Mouse (Mus musculus): ENCODE results near the gene Skap2. TPM values are rescaled to one million over a fixed set of nuclear protein-coding genes. Genes with fewer than 3 reads are reported as not detected.

The Skap2 gene
- polyA plus RNA-seq, 1 experiment from 2014 or later, result 36.9 TPM

DNA sequence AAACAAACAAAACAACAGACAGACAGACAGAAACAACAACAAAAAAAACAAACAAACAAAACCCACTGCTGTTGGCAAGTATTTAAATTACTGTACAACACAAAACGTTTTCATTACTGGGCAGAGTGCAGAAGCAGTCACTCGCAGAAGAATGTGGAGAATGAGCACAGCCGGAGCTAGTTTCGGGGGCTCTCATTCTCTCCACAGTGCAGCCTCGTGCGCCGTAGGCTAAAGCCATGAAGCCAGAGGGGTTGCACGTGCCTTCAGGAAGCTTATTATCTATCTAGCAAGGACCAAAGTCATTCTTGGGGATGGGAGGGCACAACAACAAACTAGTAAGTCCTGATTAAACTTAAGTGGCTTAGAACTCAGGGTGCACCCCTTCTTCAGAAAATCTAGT lies 152.0 kb downstream of the Skap2 start:
- no peak for DNase-seq (ENCODE audit: low spot score)
- no peak overlapping the region for H3K4me2 ChIP-seq (ENCODE audit: low read length)
- H3K4me1 ChIP-seq (replicated peaks; ENCODE audit: control insufficient read depth, insufficient read depth, low read length), result no peaks in the 10 kb centered on the region
- H3K27ac ChIP-seq (ENCODE audit: low read depth), result no peak overlapping the region
- no peaks in the 10 kb centered on the region for H3K27me3 ChIP-seq (replicated peaks; ENCODE audit: control insufficient read depth, insufficient read depth, low read length)
- no peak overlapping the region for H3K4me3 ChIP-seq (ENCODE audit: low read depth, low read length)
- no peaks in the 10 kb centered on the region for H3K9me3 ChIP-seq (ENCODE audit: control insufficient read depth, low read length)
- no peaks in the 10 kb centered on the region for H3K36me3 ChIP-seq (ENCODE audit: control insufficient read depth, insufficient read depth, low read length)
- no peak overlapping the region for H3K9ac ChIP-seq (ENCODE audit: low read length)
- WGBS, result 34% methylated on average over 8 of the region's 8 CpGs
- no peak for ATAC-seq (replicated peaks; ENCODE audit: low FRiP score, low TSS enrichment, low read depth)

DNA sequence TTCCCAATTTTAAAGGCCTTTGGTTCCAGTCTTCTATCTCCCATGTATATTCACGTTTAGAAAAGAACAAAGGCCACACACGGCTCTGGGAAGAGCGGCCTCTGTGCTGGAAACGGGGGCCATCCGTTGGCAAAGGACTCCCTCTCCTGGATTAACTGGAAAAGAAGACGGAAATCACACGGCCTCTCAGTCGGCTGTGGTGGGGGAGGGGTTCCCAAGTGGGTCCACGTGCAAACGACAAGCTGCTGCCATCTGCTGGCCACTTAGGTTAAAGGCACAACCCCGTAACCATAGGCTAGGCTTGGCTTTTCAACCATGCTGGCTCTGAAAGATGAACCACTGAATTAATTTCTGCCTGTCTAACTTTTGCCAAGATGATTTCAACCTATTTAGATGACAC lies 154.5 kb downstream of the Skap2 start:
- peak; percentile 84 for ATAC-seq (replicated peaks; ENCODE audit: low FRiP score, low TSS enrichment, low read depth)
- Histone ChIP-seq H3K9me3 (ENCODE audit: control insufficient read depth, low read length) (no peaks in the 10 kb centered on the region), H3K36me3 (ENCODE audit: control insufficient read depth, insufficient read depth, low read length) (no peaks in the 10 kb centered on the region), H3K27me3 (replicated peaks; ENCODE audit: control insufficient read depth, insufficient read depth, low read length) (no peaks in the 10 kb centered on the region), H3K4me1 (replicated peaks; ENCODE audit: control insufficient read depth, insufficient read depth, low read length) (no peaks in the 10 kb centered on the region), H3K4me3 (ENCODE audit: low read depth, low read length) (no peak overlapping the region), H3K27ac (ENCODE audit: low read depth) (no peak overlapping the region), H3K4me2 (ENCODE audit: low read length) (peak overlapping the region; percentile 15; the same call in 1 of the 2 replicates), H3K9ac (ENCODE audit: low read length) (no peak overlapping the region)
- DNase-seq (ENCODE audit: low spot score), result peak; percentile 94
- WGBS, result under 1% methylated on average over 11 of the region's 11 CpGs

DNA sequence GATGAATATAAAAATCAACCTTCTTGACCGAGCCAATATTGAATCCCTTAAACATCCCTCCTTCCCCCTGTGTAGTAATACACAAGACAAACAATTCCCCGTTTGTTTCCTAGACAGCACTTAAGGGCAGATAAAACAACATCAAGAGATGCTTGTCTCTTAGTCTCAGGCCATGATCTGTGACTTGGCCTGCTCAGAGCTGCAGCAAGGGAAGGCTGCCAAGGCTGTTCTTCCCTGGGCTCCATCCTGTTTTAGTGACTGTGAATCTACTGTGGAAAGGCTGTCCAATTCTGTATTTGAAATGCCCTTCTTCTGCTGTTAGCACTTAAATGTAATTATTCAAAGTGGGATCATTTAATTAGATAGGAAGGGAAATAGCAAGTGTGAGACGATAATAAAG lies 159.1 kb downstream of the Skap2 start:
- no peak overlapping the region for H3K9ac ChIP-seq (ENCODE audit: low read length)
- no peaks in the 10 kb centered on the region for H3K36me3 ChIP-seq (ENCODE audit: control insufficient read depth, insufficient read depth, low read length)
- peaks cover 18% of the 10 kb centered on the region for H3K27me3 ChIP-seq (replicated peaks; ENCODE audit: control insufficient read depth, insufficient read depth, low read length)
- 0 out of 2 replicates have a peak, but pooled peaks cover 2% of the 10 kb centered on the region for H3K4me1 ChIP-seq (replicated peaks; ENCODE audit: control insufficient read depth, insufficient read depth, low read length)
- ATAC-seq (replicated peaks; ENCODE audit: low FRiP score, low TSS enrichment, low read depth) (no peak), DNase-seq (ENCODE audit: low spot score) (no peak)
- H3K4me3 ChIP-seq (ENCODE audit: low read depth, low read length), result no peak overlapping the region
- H3K9me3 ChIP-seq (ENCODE audit: control insufficient read depth, low read length), result no peaks in the 10 kb centered on the region
- WGBS, result 74% methylated on average over 3 of the region's 3 CpGs
- no peak overlapping the region for H3K27ac ChIP-seq (ENCODE audit: low read depth)
- H3K4me2 ChIP-seq (ENCODE audit: low read length), result no peak overlapping the region

DNA sequence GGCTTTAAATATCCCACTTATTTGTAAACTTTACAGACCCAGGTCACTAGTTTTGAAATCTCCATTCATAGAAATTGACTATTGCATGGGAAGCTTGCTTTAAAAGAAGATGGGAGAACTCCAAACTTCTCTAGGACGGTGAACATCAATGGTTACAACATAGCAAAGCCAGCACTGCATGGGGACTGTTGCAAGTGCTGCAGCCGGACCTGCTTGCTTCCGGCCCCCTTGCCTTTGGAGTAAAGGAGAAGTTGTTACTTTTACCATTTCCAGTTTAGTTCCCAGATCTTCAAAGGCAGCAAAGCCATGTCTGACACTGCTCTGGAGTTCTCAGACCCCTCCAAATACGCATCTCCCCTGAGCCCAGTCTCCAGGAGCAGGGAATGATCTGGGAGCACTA lies 159.7 kb downstream of the Skap2 start:
- Histone ChIP-seq H3K27me3 (replicated peaks; ENCODE audit: control insufficient read depth, insufficient read depth, low read length) (peaks cover 18% of the 10 kb centered on the region), H3K36me3 (ENCODE audit: control insufficient read depth, insufficient read depth, low read length) (no peaks in the 10 kb centered on the region), H3K9ac (ENCODE audit: low read length) (no peak overlapping the region), H3K4me1 (replicated peaks; ENCODE audit: control insufficient read depth, insufficient read depth, low read length) (0 out of 2 replicates have a peak, but pooled peaks cover 2% of the 10 kb centered on the region), H3K4me3 (ENCODE audit: low read depth, low read length) (no peak overlapping the region), H3K9me3 (ENCODE audit: control insufficient read depth, low read length) (no peaks in the 10 kb centered on the region), H3K4me2 (ENCODE audit: low read length) (no peak overlapping the region), H3K27ac (ENCODE audit: low read depth) (no peak overlapping the region)
- DNase-seq (ENCODE audit: low spot score) (no peak), ATAC-seq (replicated peaks; ENCODE audit: low FRiP score, low TSS enrichment, low read depth) (no peak)
- WGBS, result 62% methylated on average over 4 of the region's 4 CpGs

DNA sequence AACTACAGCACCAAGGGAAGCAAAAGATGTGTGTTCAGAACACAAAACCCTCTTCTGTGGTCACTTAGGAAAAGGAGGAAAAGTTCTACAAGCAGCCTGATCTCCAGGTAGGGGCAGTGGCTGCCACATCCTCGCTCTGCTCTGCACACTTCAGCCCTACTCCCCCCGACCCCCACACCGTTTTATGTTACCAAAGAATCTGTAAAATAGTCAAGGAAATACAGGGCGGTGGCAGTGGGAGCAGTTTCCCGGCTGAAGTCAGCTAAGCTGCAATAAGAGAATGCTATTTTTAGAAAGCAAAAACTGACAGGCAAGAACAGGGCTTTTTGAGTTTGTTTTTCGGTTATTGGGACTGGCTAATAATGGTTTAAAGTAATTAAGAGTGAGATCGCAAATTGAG lies 160.8 kb downstream of the Skap2 start:
- DNase-seq (ENCODE audit: low spot score) (no peak), ATAC-seq (replicated peaks; ENCODE audit: low FRiP score, low TSS enrichment, low read depth) (no peak)
- Histone ChIP-seq H3K27ac (ENCODE audit: low read depth) (no peak overlapping the region), H3K4me3 (ENCODE audit: low read depth, low read length) (no peak overlapping the region), H3K4me1 (replicated peaks; ENCODE audit: control insufficient read depth, insufficient read depth, low read length) (peaks cover 2% of the 10 kb centered on the region; the same call in 1 of the 2 replicates), H3K27me3 (replicated peaks; ENCODE audit: control insufficient read depth, insufficient read depth, low read length) (peaks cover 18% of the 10 kb centered on the region), H3K9ac (ENCODE audit: low read length) (no peak overlapping the region), H3K9me3 (ENCODE audit: control insufficient read depth, low read length) (no peaks in the 10 kb centered on the region), H3K4me2 (ENCODE audit: low read length) (no peak overlapping the region), H3K36me3 (ENCODE audit: control insufficient read depth, insufficient read depth, low read length) (no peaks in the 10 kb centered on the region)
- WGBS, result 38% methylated on average over 7 of the region's 7 CpGs

DNA sequence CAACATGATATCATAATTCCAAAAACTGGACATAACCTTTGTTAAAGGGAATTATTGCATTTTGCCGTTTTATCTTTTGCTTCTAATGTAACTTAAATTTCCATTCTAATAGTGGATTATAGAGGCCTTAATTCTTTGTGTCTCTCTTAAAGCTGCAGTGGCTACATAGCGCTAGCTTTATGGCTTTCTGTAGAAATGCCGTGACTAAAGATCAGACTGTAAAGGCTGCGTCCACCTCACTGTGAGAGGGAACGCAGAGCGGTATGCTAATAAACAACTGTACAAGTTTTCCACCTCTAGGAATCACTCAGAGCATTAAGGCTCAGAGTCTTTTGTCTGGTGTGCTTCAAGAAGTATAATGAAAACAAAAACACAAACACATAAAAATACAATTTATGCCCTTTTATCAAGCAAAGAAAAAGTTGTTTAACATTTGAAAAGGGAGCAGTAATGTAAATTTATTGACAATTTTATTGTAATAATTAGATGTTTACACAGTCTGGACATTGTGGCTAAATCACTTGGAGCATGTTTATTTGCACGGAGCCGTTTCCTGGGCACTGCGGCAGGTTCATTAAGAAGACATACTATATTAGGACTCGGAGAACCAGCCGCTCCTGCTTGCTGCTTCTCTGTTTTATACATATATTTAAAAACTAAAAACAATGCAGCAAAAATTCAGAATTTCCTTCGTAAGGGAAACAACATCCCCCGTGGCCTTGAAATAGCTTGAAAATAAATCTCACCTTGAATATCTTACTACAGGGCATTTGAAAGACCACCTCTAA lies 162.1 kb downstream of the Skap2 start:
- ATAC-seq (replicated peaks; ENCODE audit: low FRiP score, low TSS enrichment, low read depth), result no peak
- no peaks in the 10 kb centered on the region for H3K36me3 ChIP-seq (ENCODE audit: control insufficient read depth, insufficient read depth, low read length)
- H3K9ac ChIP-seq (ENCODE audit: low read length), result no peak overlapping the region
- no peak for DNase-seq (ENCODE audit: low spot score)
- H3K9me3 ChIP-seq (ENCODE audit: control insufficient read depth, low read length), result no peaks in the 10 kb centered on the region
- no peak overlapping the region for H3K4me2 ChIP-seq (ENCODE audit: low read length)
- 54% methylated on average over 13 of the region's 13 CpGs for WGBS
- no peak overlapping the region for H3K4me3 ChIP-seq (ENCODE audit: low read depth, low read length)
- H3K27me3 ChIP-seq (replicated peaks; ENCODE audit: control insufficient read depth, insufficient read depth, low read length), result peaks cover 18% of the 10 kb centered on the region
- H3K27ac ChIP-seq (ENCODE audit: low read depth), result no peak overlapping the region
- peaks cover 2% of the 10 kb centered on the region; the same call in 1 of the 2 replicates for H3K4me1 ChIP-seq (replicated peaks; ENCODE audit: control insufficient read depth, insufficient read depth, low read length)

GRCm38 (mm10) chr6:51849561-51849960 lies 162.8 kb downstream of the Skap2 start:
- Histone ChIP-seq H3K4me1 (replicated peaks; ENCODE audit: control insufficient read depth, insufficient read depth, low read length) (peaks cover 2% of the 10 kb centered on the region; the same call in 1 of the 2 replicates), H3K27me3 (replicated peaks; ENCODE audit: control insufficient read depth, insufficient read depth, low read length) (peaks cover 18% of the 10 kb centered on the region), H3K9ac (ENCODE audit: low read length) (no peak overlapping the region), H3K27ac (ENCODE audit: low read depth) (no peak overlapping the region), H3K4me2 (ENCODE audit: low read length) (no peak overlapping the region), H3K9me3 (ENCODE audit: control insufficient read depth, low read length) (no peaks in the 10 kb centered on the region), H3K4me3 (ENCODE audit: low read depth, low read length) (no peak overlapping the region), H3K36me3 (ENCODE audit: control insufficient read depth, insufficient read depth, low read length) (no peaks in the 10 kb centered on the region)
- 48% methylated on average over 10 of the region's 10 CpGs for WGBS
- ATAC-seq (replicated peaks; ENCODE audit: low FRiP score, low TSS enrichment, low read depth), result no peak
- peak; percentile 60 for DNase-seq (ENCODE audit: low spot score)

GRCm38 (mm10) chr6:51844106-51844505 lies 168.2 kb downstream of the Skap2 start:
- ATAC-seq (replicated peaks; ENCODE audit: low FRiP score, low TSS enrichment, low read depth), result no peak
- no peaks in the 10 kb centered on the region for H3K36me3 ChIP-seq (ENCODE audit: control insufficient read depth, insufficient read depth, low read length)
- H3K4me3 ChIP-seq (ENCODE audit: low read depth, low read length), result no peak overlapping the region
- no peaks in the 10 kb centered on the region for H3K9me3 ChIP-seq (ENCODE audit: control insufficient read depth, low read length)
- H3K4me1 ChIP-seq (replicated peaks; ENCODE audit: control insufficient read depth, insufficient read depth, low read length), result no peaks in the 10 kb centered on the region; the same call in 1 of the 2 replicates
- 42% methylated on average over 11 of the region's 11 CpGs for WGBS
- 0 out of 2 replicates have a peak, but pooled peaks cover 6% of the 10 kb centered on the region for H3K27me3 ChIP-seq (replicated peaks; ENCODE audit: control insufficient read depth, insufficient read depth, low read length)
- H3K27ac ChIP-seq (ENCODE audit: low read depth), result no peak overlapping the region
- H3K9ac ChIP-seq (ENCODE audit: low read length), result no peak overlapping the region
- no peak overlapping the region for H3K4me2 ChIP-seq (ENCODE audit: low read length)
- no peak for DNase-seq (ENCODE audit: low spot score)

- no peak for DNase-seq (ENCODE audit: low spot score)
Observed at GRCm38 (mm10) chr6:51843081-51843480, 169.3 kb downstream of the Skap2 start.

More at GRCm38 (mm10) chr6:51843081-51843480, 169.3 kb downstream of the Skap2 start:
- ATAC-seq (replicated peaks; ENCODE audit: low FRiP score, low TSS enrichment, low read depth), result no peak
- WGBS, result 85% methylated on average over 9 of the region's 9 CpGs
- Histone ChIP-seq H3K9me3 (ENCODE audit: control insufficient read depth, low read length) (no peaks in the 10 kb centered on the region), H3K4me1 (replicated peaks; ENCODE audit: control insufficient read depth, insufficient read depth, low read length) (no peaks in the 10 kb centered on the region; the same call in 1 of the 2 replicates), H3K4me3 (ENCODE audit: low read depth, low read length) (no peak overlapping the region), H3K4me2 (ENCODE audit: low read length) (no peak overlapping the region), H3K27me3 (replicated peaks; ENCODE audit: control insufficient read depth, insufficient read depth, low read length) (no peaks in the 10 kb centered on the region), H3K36me3 (ENCODE audit: control insufficient read depth, insufficient read depth, low read length) (no peaks in the 10 kb centered on the region), H3K9ac (ENCODE audit: low read length) (no peak overlapping the region), H3K27ac (ENCODE audit: low read depth) (no peak overlapping the region)

All from intestine, embryonic 14.5 days (tissue).